Mouse (Mus musculus) heart, adult 2 months (tissue): Measurements from ENCODE around the gene Slc7a6.

Source experiments
- CTCF ChIP-seq: fragments of 200-600 bp; IDR thresholded peaks from 2 replicates; pipeline ENCODE4 v1.8.1; 2022; ENCODE audit warnings: antibody characterized with exemption, mild to moderate bottlenecking, moderate library complexity
- EP300 ChIP-seq: fragments of 200-500 bp; IDR thresholded peaks from 2 replicates; pipeline ENCODE4 v1.6.1; 2011; ENCODE audit warnings: low read depth, low read length, control low read depth; ENCODE audit not compliant: insufficient read depth
- POLR2A ChIP-seq: fragments of 200-500 bp; IDR thresholded peaks from 2 replicates; pipeline ENCODE4 v1.6.1; 2011; ENCODE audit warnings: mild to moderate bottlenecking, low read depth, low read length, control low read depth; ENCODE audit not compliant: insufficient read depth

- TF ChIP-seq POLR2A = no peak
- no peak for TF ChIP-seq EP300
- TF ChIP-seq CTCF = no peak
Measured at GRCm38 (mm10) chr8:106186394-106186793, 17.7 kb downstream of the Slc7a6 start.
